Mouse (Mus musculus): ENCODE measurements at regions not wholly inside any gene's neighbourhood (a gene's known extent, or its start where the extent isn't known, plus 50 kb on each side); places are given as distances from the start of the nearest gene placed in this dataset.

- H3K27me3 ChIP-seq (ENCODE audit: control insufficient read depth, insufficient read depth, low read length) = no peaks in the 10 kb centered on the region
- 81% methylated on average over 17 of the region's 17 CpGs for WGBS
- H3K36me3 ChIP-seq (ENCODE audit: control insufficient read depth, insufficient read depth, low read length) = no peaks in the 10 kb centered on the region
Observed at GRCm38 (mm10) chr1:34733026-34733913, 109.6 kb downstream of the Fam168b start.

DNA sequence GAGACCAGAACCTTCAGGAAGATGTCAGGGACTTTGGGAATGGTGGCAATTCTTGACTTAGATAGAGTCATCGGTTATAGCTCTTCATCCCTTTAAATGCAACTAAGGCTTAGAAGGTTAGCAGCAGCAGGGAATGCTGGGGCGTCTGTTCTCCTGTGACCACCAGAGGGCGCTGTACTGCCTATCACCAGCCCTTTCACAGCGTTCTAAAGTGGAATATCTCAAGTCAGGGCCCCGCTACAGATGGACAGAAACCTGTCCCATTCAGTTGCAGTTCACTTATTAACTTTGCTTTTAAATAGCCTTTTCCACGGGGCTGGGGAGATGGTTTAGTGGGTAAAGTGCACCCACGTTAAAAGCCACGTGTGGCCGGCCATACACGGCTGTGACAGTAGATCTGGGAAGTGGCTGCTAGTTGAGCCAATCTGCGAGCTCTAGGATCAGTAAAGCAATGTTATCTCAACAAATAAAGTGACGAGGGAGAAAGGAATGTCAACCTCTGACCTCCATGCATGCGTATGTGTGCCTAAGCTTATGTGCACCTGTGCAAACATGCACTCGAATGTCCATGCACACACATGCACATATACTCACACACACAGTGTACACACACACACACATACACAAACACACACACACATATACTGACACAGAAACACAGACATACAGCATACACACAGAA lies 104.3 kb downstream of the Fam168b start:
- Histone ChIP-seq H3K27ac (replicated peaks; ENCODE audit: insufficient read depth, low read depth, low read length) (no peak overlapping the region), H3K27me3 (ENCODE audit: control insufficient read depth, insufficient read depth, low read length) (no peaks in the 10 kb centered on the region), H3K36me3 (ENCODE audit: control insufficient read depth, insufficient read depth, low read length) (no peaks in the 10 kb centered on the region), H3K4me3 (ENCODE audit: insufficient read depth, low read depth, low read length) (no peak overlapping the region), H3K79me2 (ENCODE audit: control insufficient read depth, insufficient read depth, low read length) (no peaks in the 10 kb centered on the region), H3K4me1 (ENCODE audit: control insufficient read depth, insufficient read depth, low read length) (peaks cover 1% of the 10 kb centered on the region; the same call in 1 of the 2 replicates), H3K9ac (ENCODE audit: low read depth, low read length) (no peak overlapping the region)
- TF ChIP-seq POLR2A (IDR thresholded peaks at IDR 0.05; ENCODE audit: extremely low read depth, insufficient read depth, low read length) (no peak), CTCF (IDR thresholded peaks at IDR 0.05; ENCODE audit: low read depth, low read length) (peak; percentile 86)
- 18% methylated on average over 14 of the region's 14 CpGs for WGBS
- DNase-seq (ENCODE audit: extremely low read depth, low read depth, low spot score) = peak; percentile 53

More at GRCm38 (mm10) chr1:34733026-34733913, 109.6 kb downstream of the Fam168b start:
- TF ChIP-seq CTCF (IDR thresholded peaks at IDR 0.05; ENCODE audit: low read depth, low read length) (no peak), POLR2A (IDR thresholded peaks at IDR 0.05; ENCODE audit: extremely low read depth, insufficient read depth, low read length) (no peak)
- H3K4me1 ChIP-seq (ENCODE audit: control insufficient read depth, insufficient read depth, low read length) = no peaks in the 10 kb centered on the region
- H3K79me2 ChIP-seq (ENCODE audit: control insufficient read depth, insufficient read depth, low read length) = no peaks in the 10 kb centered on the region
- no peak overlapping the region for H3K27ac ChIP-seq (replicated peaks; ENCODE audit: insufficient read depth, low read depth, low read length)
- H3K4me3 ChIP-seq (ENCODE audit: insufficient read depth, low read depth, low read length) = no peak overlapping the region
- H3K9ac ChIP-seq (ENCODE audit: low read depth, low read length) = no peak overlapping the region
- no peak for DNase-seq (ENCODE audit: extremely low read depth, low read depth, low spot score)

GRCm38 (mm10) chr1:34739621-34740020 lies 103.2 kb downstream of the Fam168b start:
- DNase-seq (ENCODE audit: extremely low read depth, low read depth, low spot score) = no peak
- no peak overlapping the region for H3K9ac ChIP-seq (ENCODE audit: low read depth, low read length)
- H3K4me1 ChIP-seq (ENCODE audit: control insufficient read depth, insufficient read depth, low read length) = peaks cover 1% of the 10 kb centered on the region; the same call in 1 of the 2 replicates
- H3K4me3 ChIP-seq (ENCODE audit: insufficient read depth, low read depth, low read length) = no peak overlapping the region
- H3K27me3 ChIP-seq (ENCODE audit: control insufficient read depth, insufficient read depth, low read length) = no peaks in the 10 kb centered on the region
- WGBS = 75% methylated on average over 4 of the region's 4 CpGs
- no peaks in the 10 kb centered on the region for H3K79me2 ChIP-seq (ENCODE audit: control insufficient read depth, insufficient read depth, low read length)
- no peak overlapping the region for H3K27ac ChIP-seq (replicated peaks; ENCODE audit: insufficient read depth, low read depth, low read length)
- H3K36me3 ChIP-seq (ENCODE audit: control insufficient read depth, insufficient read depth, low read length) = no peaks in the 10 kb centered on the region
- TF ChIP-seq POLR2A (IDR thresholded peaks at IDR 0.05; ENCODE audit: extremely low read depth, insufficient read depth, low read length) = no peak
- no peak for TF ChIP-seq CTCF (IDR thresholded peaks at IDR 0.05; ENCODE audit: low read depth, low read length)

DNA sequence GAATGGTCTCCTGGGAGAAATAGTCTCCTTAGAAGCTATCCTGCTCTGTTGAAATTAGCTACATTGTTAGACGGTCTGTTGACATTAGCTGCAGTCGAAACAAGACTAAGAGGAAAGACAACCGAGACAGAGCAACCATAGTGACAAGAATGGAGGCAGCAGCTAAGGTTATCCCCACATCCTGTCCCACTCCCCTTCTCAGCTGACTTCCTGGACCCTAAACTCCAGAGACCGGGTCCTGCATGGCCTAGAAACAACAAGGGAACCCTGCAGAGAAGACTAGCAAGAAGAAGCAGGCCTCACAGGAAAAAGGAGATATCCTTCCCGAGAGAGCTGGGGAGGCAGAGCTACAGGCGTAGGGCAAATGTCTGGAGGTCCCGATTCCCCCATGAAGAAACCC lies 102.0 kb downstream of the Fam168b start:
- no peak overlapping the region for H3K9ac ChIP-seq (ENCODE audit: low read depth, low read length)
- no peak overlapping the region for H3K27ac ChIP-seq (replicated peaks; ENCODE audit: insufficient read depth, low read depth, low read length)
- no peak overlapping the region for H3K4me3 ChIP-seq (ENCODE audit: insufficient read depth, low read depth, low read length)
- no peaks in the 10 kb centered on the region for H3K36me3 ChIP-seq (ENCODE audit: control insufficient read depth, insufficient read depth, low read length)
- H3K27me3 ChIP-seq (ENCODE audit: control insufficient read depth, insufficient read depth, low read length) = no peaks in the 10 kb centered on the region
- H3K79me2 ChIP-seq (ENCODE audit: control insufficient read depth, insufficient read depth, low read length) = no peaks in the 10 kb centered on the region
- DNase-seq (ENCODE audit: extremely low read depth, low read depth, low spot score) = no peak
- no peak for TF ChIP-seq POLR2A (IDR thresholded peaks at IDR 0.05; ENCODE audit: extremely low read depth, insufficient read depth, low read length)
- TF ChIP-seq CTCF (IDR thresholded peaks at IDR 0.05; ENCODE audit: low read depth, low read length) = no peak
- 57% methylated on average over 7 of the region's 7 CpGs for WGBS
- peaks cover 1% of the 10 kb centered on the region; the same call in 1 of the 2 replicates for H3K4me1 ChIP-seq (ENCODE audit: control insufficient read depth, insufficient read depth, low read length)

DNA sequence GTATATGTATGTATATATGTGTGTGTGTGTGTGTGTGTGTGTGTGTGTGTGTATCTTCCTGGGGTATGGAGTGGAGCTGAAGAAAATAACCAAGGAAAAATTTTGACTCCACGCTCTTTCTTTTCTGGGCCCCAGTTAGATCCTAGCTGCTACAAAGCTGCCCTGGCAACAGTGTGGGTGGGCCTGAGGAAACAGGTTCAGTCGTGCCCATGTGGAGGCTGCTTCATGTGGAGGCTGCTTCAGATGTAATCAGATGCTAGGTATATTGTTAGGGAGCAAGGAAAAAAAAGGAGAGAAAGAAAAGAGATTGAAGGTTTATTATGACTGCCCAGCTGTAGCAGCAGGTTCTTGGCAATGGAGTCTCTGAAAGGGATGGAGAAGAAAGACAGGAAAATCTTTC lies 100.6 kb downstream of the Fam168b start:
- WGBS = 74% methylated on average over 2 of the region's 2 CpGs

More for the DNA sequence above, 100.6 kb downstream of the Fam168b start:
- no peaks in the 10 kb centered on the region for H3K79me2 ChIP-seq (ENCODE audit: control insufficient read depth, insufficient read depth, low read length)
- TF ChIP-seq POLR2A (IDR thresholded peaks at IDR 0.05; ENCODE audit: extremely low read depth, insufficient read depth, low read length) (no peak), CTCF (IDR thresholded peaks at IDR 0.05; ENCODE audit: low read depth, low read length) (no peak)
- H3K4me3 ChIP-seq (ENCODE audit: insufficient read depth, low read depth, low read length) = no peak overlapping the region
- H3K27ac ChIP-seq (replicated peaks; ENCODE audit: insufficient read depth, low read depth, low read length) = no peak overlapping the region
- H3K27me3 ChIP-seq (ENCODE audit: control insufficient read depth, insufficient read depth, low read length) = no peaks in the 10 kb centered on the region
- peaks cover 1% of the 10 kb centered on the region; the same call in 1 of the 2 replicates for H3K4me1 ChIP-seq (ENCODE audit: control insufficient read depth, insufficient read depth, low read length)
- H3K36me3 ChIP-seq (ENCODE audit: control insufficient read depth, insufficient read depth, low read length) = no peaks in the 10 kb centered on the region
- no peak for DNase-seq (ENCODE audit: extremely low read depth, low read depth, low spot score)
- no peak overlapping the region for H3K9ac ChIP-seq (ENCODE audit: low read depth, low read length)
